Mouse (Mus musculus): ENCODE measurements around the gene 0610009B22Rik.

Gene 0610009B22Rik

DNA sequence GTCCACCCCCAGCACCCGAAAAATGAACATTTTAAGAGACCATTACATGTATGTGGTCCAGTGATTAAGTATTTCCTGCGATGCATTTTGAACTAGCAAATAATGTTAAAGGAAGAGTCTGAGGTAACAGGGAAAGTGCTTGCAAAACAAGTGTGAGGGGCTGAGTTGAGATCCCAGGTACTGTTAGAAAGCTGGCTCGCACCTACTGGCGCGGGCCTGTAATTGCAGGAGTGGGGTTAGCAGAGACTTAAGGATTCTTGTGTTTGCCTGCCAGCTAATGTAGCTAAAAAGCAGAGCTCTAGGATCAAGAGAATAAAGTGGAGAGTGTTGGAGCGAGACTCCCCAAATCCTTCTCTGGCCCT lies 52.4 kb downstream of the 0610009B22Rik start:
- DNase-seq (ENCODE audit: low read depth, low spot score) = peak; percentile 65

DNA sequence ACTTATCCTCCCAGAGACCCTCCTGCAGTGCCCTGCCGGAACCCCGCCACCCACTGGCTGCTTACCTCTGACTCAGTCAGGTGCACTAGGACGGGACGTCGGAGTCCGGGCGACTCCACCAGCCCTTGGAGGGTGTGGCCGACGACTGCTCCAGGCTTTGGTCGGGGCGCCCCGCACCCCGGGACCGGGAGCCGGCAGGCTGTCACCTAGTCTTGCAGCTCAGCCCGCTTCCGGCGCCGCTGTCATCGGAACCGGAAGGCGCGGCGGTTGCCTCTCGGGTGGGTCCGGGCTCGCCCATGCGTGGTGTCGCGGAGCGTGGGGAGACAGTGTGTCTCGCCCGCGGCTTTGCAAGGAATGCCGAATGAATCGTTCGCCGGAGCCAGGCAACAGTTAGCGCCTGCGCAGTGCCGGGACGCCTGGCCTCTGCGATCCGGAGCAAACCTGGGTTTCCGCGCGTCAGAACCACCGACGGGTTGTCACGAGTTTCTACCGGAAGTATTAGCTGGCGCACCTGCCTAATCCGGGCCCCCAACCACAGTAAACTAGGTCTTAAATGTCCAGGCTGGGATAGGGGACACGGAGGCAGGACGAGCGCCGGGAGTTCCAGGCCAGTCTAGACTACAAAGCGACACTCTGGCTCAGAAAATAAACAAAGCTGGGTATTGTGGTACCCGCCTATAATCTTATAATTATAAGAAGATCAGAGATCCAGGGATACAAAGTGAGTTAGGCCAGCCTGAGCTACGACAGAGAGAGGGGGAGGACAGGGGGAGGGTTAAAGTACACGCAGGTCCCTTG lies 53.0 kb downstream of the 0610009B22Rik start, which contains the start of gene Rmnd5b:
Gene Rmnd5b, minus strand, starts transcription at position 372 of the 798 bp plus-strand sequence.
- DNase-seq (ENCODE audit: low read depth, low spot score) = peak; percentile 91

Measured in telencephalon, adult 2 months (tissue).